Mouse (Mus musculus) embryonic fibroblast, embryonic 13.5 days (primary cell): Measurements from ENCODE around the gene Dnah7c.
"Not testable (repeated sequence)": the region's sequence is repeated elsewhere in the genome, so short reads cannot be mapped to it uniquely, and the experiment has no call there.

ENCODE experiments used
- CTCF ChIP-seq: IDR thresholded peaks from 2 replicates; pipeline ENCODE4 v1.5.1; 2011; ENCODE audit warnings: mild to moderate bottlenecking, control low read depth, low read length, moderate library complexity, borderline replicate concordance; ENCODE audit not compliant: insufficient read depth
- POLR2A ChIP-seq: IDR thresholded peaks from 2 replicates; pipeline ENCODE4 v1.6.1; 2011; ENCODE audit warnings: low read depth, mild to moderate bottlenecking, control low read depth, low read length, moderate library complexity

GRCm38 (mm10) chr1:46724810-46725209, 299.4 kb downstream of the Dnah7c start:
- not testable (repeated sequence) for TF ChIP-seq CTCF, POLR2A
